Mouse (Mus musculus) liver, embryonic 14.5 days (tissue): ENCODE results near the gene Usp20.

Experiments used
- CTCF ChIP-seq: IDR thresholded peaks from 2 replicates; pipeline ENCODE4 v1.5.1; 2016; ENCODE audit warnings: antibody characterized with exemption, low read depth, control low read depth
- EP300 ChIP-seq: IDR thresholded peaks from 2 replicates; pipeline ENCODE4 v1.6.1; 2016; ENCODE audit warnings: antibody characterized with exemption, low read depth

DNA sequence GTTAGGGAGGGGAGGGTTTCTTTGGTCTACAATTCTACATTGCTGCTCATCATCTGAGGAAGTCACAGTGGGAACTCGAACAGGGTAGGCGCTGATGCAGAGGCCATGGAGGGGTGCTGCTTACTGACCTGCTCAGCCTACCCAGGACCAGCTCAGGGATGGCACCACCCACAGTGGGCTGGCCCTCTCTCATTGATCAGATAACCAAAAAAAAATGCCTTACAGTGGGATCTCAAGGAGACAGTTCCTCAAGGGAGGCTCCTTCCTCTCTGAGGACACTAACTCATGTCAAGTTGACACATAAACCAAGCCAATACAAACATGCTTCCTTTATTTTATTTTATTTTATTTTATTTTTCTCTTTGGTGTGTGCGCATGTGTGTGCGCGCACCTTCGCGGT lies 87.4 kb downstream of the Usp20 start:
- TF ChIP-seq CTCF (no peak), EP300 (no peak)
